Mouse (Mus musculus): ENCODE data around the gene Trim41. TPM values are rescaled to one million over a fixed set of nuclear protein-coding genes. Genes with fewer than 3 reads are reported as not detected.
"Not testable (repeated sequence)": the region's sequence is repeated elsewhere in the genome, so short reads cannot be mapped to it uniquely, and the experiment has no call there.

The Trim41 gene
- polyA plus RNA-seq, 1 experiment from 2014 or later: 8.3 TPM

- H3K9ac ChIP-seq: no peak overlapping the region
- H3K4me1 ChIP-seq: peaks cover 9% of the 10 kb centered on the region; the same call in 1 of the 2 replicates
- no peak for ATAC-seq (ENCODE audit: insufficient number of reproducible peaks, insufficient read depth, low FRiP score, low TSS enrichment, low read depth)
- peak overlapping the region; percentile 46 for H3K4me3 ChIP-seq
- peak overlapping the region; percentile 80 for H3K4me2 ChIP-seq
- H3K27me3 ChIP-seq: peaks cover 19% of the 10 kb centered on the region
- H3K9me3 ChIP-seq: no peaks in the 10 kb centered on the region
- WGBS: 32% methylated on average over 14 of the region's 14 CpGs
- no peak overlapping the region for H3K27ac ChIP-seq
- no peaks in the 10 kb centered on the region for H3K36me3 ChIP-seq
Observed at GRCm38 (mm10) chr11:48822768-48823512, 5.8 kb upstream of the Trim41 start.

- peaks cover 19% of the 10 kb centered on the region for H3K27me3 ChIP-seq
- not testable (repeated sequence) for H3K4me1 ChIP-seq; H3K36me3 ChIP-seq; H3K4me3 ChIP-seq; H3K9me3 ChIP-seq; H3K27ac ChIP-seq; H3K4me2 ChIP-seq; ATAC-seq (ENCODE audit: insufficient number of reproducible peaks, insufficient read depth, low FRiP score, low TSS enrichment, low read depth); H3K9ac ChIP-seq
- WGBS: 83% methylated on average over 14 of the region's 14 CpGs
Observed at GRCm38 (mm10) chr11:48821299-48821698, 4.1 kb upstream of the Trim41 start.

- Histone ChIP-seq H3K27ac (no peak overlapping the region), H3K9me3 (no peaks in the 10 kb centered on the region), H3K4me2 (no peak overlapping the region), H3K36me3 (no peaks in the 10 kb centered on the region), H3K27me3 (peaks cover 19% of the 10 kb centered on the region), H3K9ac (no peak overlapping the region), H3K4me3 (no peak overlapping the region), H3K4me1 (peaks cover 20% of the 10 kb centered on the region)
- no peak for ATAC-seq (ENCODE audit: insufficient number of reproducible peaks, insufficient read depth, low FRiP score, low TSS enrichment, low read depth)
Observed at GRCm38 (mm10) chr11:48820308-48820674, 3.1 kb upstream of the Trim41 start.

GRCm38 (mm10) chr11:48819614-48820307 is 2.6 kb upstream of the Trim41 start:
- H3K4me2 ChIP-seq: no peak overlapping the region
- H3K27ac ChIP-seq: no peak overlapping the region
- H3K4me3 ChIP-seq: no peak overlapping the region
- H3K36me3 ChIP-seq: 0 out of 2 replicates have a peak, but pooled peaks cover 2% of the 10 kb centered on the region
- no peak for ATAC-seq (ENCODE audit: insufficient number of reproducible peaks, insufficient read depth, low FRiP score, low TSS enrichment, low read depth)
- peaks cover 16% of the 10 kb centered on the region for H3K27me3 ChIP-seq
- 77% methylated on average over 7 of the region's 7 CpGs for WGBS
- H3K4me1 ChIP-seq: peaks cover 25% of the 10 kb centered on the region
- no peak overlapping the region for H3K9ac ChIP-seq
- no peaks in the 10 kb centered on the region for H3K9me3 ChIP-seq

- peak; percentile 18; the same call in 1 of the 2 replicates for ATAC-seq (ENCODE audit: insufficient number of reproducible peaks, insufficient read depth, low FRiP score, low TSS enrichment, low read depth)
- no peaks in the 10 kb centered on the region for H3K9me3 ChIP-seq
- 0 out of 2 replicates have a peak, but pooled peaks cover 8% of the 10 kb centered on the region for H3K36me3 ChIP-seq
- H3K27me3 ChIP-seq: peaks cover 2% of the 10 kb centered on the region; the same call in 1 of the 2 replicates
- H3K9ac ChIP-seq: peak overlapping the region; percentile 89
- peak overlapping the region; percentile 75 for H3K4me3 ChIP-seq
- H3K4me1 ChIP-seq: peaks cover 27% of the 10 kb centered on the region
- H3K27ac ChIP-seq: peak overlapping the region; percentile 93; the same call in 1 of the 2 replicates
- under 1% methylated on average over 16 of the region's 16 CpGs for WGBS
- peak overlapping the region; percentile 83 for H3K4me2 ChIP-seq
Observed at GRCm38 (mm10) chr11:48818346-48818745, 1.2 kb upstream of the Trim41 start.

GRCm38 (mm10) chr11:48817794-48818193 is 641 bp upstream of the Trim41 start:
- H3K36me3 ChIP-seq: peaks cover 13% of the 10 kb centered on the region; the same call in 1 of the 2 replicates
- peak overlapping the region; percentile 93 for H3K27ac ChIP-seq
- peaks cover 28% of the 10 kb centered on the region for H3K4me1 ChIP-seq
- H3K9ac ChIP-seq: peak overlapping the region; percentile 89
- H3K9me3 ChIP-seq: no peaks in the 10 kb centered on the region
- WGBS: 5% methylated on average over 9 of the region's 9 CpGs
- H3K27me3 ChIP-seq: no peaks in the 10 kb centered on the region
- no peak for ATAC-seq (ENCODE audit: insufficient number of reproducible peaks, insufficient read depth, low FRiP score, low TSS enrichment, low read depth)
- peak overlapping the region; percentile 75 for H3K4me3 ChIP-seq
- peak overlapping the region; percentile 83 for H3K4me2 ChIP-seq

GRCm38 (mm10) chr11:48816281-48816781 is 822 bp downstream of the Trim41 start:
- Histone ChIP-seq H3K27ac (peak overlapping the region; percentile 57; the same call in 1 of the 2 replicates), H3K9me3 (no peaks in the 10 kb centered on the region), H3K4me1 (peaks cover 28% of the 10 kb centered on the region), H3K9ac (peak overlapping the region; percentile 89), H3K27me3 (no peaks in the 10 kb centered on the region), H3K4me3 (peak overlapping the region; percentile 75), H3K4me2 (peak overlapping the region; percentile 83), H3K36me3 (peaks cover 27% of the 10 kb centered on the region)
- 4% methylated on average over 23 of the region's 23 CpGs for WGBS
- peak; percentile 39 for ATAC-seq (ENCODE audit: insufficient number of reproducible peaks, insufficient read depth, low FRiP score, low TSS enrichment, low read depth)

- H3K27ac ChIP-seq: no peak overlapping the region
Observed at GRCm38 (mm10) chr11:48815851-48816250, 1.3 kb downstream of the Trim41 start.

GRCm38 (mm10) chr11:48813782-48814181 is 3.4 kb downstream of the Trim41 start:
- no peak for ATAC-seq (ENCODE audit: insufficient number of reproducible peaks, insufficient read depth, low FRiP score, low TSS enrichment, low read depth)
- Histone ChIP-seq H3K4me2 (no peak overlapping the region), H3K9me3 (no peaks in the 10 kb centered on the region), H3K4me1 (peaks cover 28% of the 10 kb centered on the region), H3K27ac (no peak overlapping the region), H3K4me3 (no peak overlapping the region), H3K36me3 (peaks cover 52% of the 10 kb centered on the region), H3K27me3 (no peaks in the 10 kb centered on the region), H3K9ac (no peak overlapping the region)

More at GRCm38 (mm10) chr11:48815851-48816250, 1.3 kb downstream of the Trim41 start:
- 75% methylated on average over 16 of the region's 16 CpGs for WGBS
- peaks cover 28% of the 10 kb centered on the region for H3K4me1 ChIP-seq
- ATAC-seq (ENCODE audit: insufficient number of reproducible peaks, insufficient read depth, low FRiP score, low TSS enrichment, low read depth): no peak
- peak overlapping the region; percentile 89 for H3K9ac ChIP-seq
- H3K4me2 ChIP-seq: peak overlapping the region; percentile 83
- no peaks in the 10 kb centered on the region for H3K9me3 ChIP-seq
- peaks cover 32% of the 10 kb centered on the region for H3K36me3 ChIP-seq
- peak overlapping the region; percentile 75 for H3K4me3 ChIP-seq
- no peaks in the 10 kb centered on the region for H3K27me3 ChIP-seq

- no peak for ATAC-seq (ENCODE audit: insufficient number of reproducible peaks, insufficient read depth, low FRiP score, low TSS enrichment, low read depth)
- H3K9ac ChIP-seq: no peak overlapping the region
- H3K4me2 ChIP-seq: no peak overlapping the region
- H3K36me3 ChIP-seq: peaks cover 88% of the 10 kb centered on the region
- H3K4me1 ChIP-seq: peaks cover 16% of the 10 kb centered on the region
- no peaks in the 10 kb centered on the region for H3K9me3 ChIP-seq
- WGBS: 87% methylated on average over 2 of the region's 2 CpGs
- H3K27me3 ChIP-seq: no peaks in the 10 kb centered on the region
- no peak overlapping the region for H3K27ac ChIP-seq
- H3K4me3 ChIP-seq: no peak overlapping the region
Observed at GRCm38 (mm10) chr11:48810142-48810541, 7.0 kb downstream of the Trim41 start.

- no peak overlapping the region for H3K4me2 ChIP-seq
- no peak overlapping the region for H3K4me3 ChIP-seq
- peak overlapping the region; percentile 28; the same call in 1 of the 2 replicates for H3K27ac ChIP-seq
- no peaks in the 10 kb centered on the region for H3K9me3 ChIP-seq
- ATAC-seq (ENCODE audit: insufficient number of reproducible peaks, insufficient read depth, low FRiP score, low TSS enrichment, low read depth): no peak
- WGBS: 67% methylated on average over 4 of the region's 4 CpGs
- H3K36me3 ChIP-seq: peaks cover 90% of the 10 kb centered on the region
- H3K4me1 ChIP-seq: peaks cover 9% of the 10 kb centered on the region
- no peak overlapping the region for H3K9ac ChIP-seq
- H3K27me3 ChIP-seq: no peaks in the 10 kb centered on the region
Observed at GRCm38 (mm10) chr11:48809434-48809830, 7.7 kb downstream of the Trim41 start.
